Mouse (Mus musculus) heart, adult 10 weeks (tissue): ENCODE measurements around the gene Fam76a. TPM values are rescaled to one million over a fixed set of nuclear protein-coding genes. Genes with fewer than 3 reads are reported as not detected.

Source experiments
- polyA plus RNA-seq: library from polyadenylated mRNA; stranded (reverse); fragments of 350-450 nt; fragmentation: Illumina TruSeq; extraction: RNeasy Lipid Tissue Mini Kit (QIAGEN cat#74804); gene quantifications from one replicate; pipeline ENCODE4 v1.2.3, GENCODE M21; 2014; ENCODE audit warnings: low read depth, low replicate concordance

Fam76a gene
- polyA plus RNA-seq, result 28.5 TPM

DNA sequence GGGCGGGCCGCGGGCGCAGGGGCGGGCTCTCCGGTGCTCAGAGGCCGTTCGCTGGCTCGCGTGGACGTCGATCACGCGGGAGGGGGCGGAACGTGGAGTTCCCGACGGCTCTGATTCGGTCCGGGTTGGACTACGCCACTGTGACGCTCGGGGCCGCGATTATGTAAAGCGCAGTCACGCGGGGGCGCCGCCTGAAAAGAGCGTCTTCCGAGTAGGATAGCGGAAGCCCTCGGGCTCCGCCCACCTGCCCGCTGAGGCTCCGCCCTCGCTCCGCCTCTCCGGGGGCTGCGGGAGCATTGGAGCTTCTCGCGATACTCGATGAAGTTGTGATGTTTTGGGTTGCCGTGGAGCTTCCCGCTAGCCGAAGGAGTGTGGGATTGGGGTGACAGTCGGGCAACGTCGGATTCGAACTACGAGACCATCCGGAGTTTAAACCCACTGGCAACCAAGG, at the start of gene Fam76a:
TSS of gene Fam76a (minus strand) at position 1 of the 451 bp plus-strand sequence.

DNA sequence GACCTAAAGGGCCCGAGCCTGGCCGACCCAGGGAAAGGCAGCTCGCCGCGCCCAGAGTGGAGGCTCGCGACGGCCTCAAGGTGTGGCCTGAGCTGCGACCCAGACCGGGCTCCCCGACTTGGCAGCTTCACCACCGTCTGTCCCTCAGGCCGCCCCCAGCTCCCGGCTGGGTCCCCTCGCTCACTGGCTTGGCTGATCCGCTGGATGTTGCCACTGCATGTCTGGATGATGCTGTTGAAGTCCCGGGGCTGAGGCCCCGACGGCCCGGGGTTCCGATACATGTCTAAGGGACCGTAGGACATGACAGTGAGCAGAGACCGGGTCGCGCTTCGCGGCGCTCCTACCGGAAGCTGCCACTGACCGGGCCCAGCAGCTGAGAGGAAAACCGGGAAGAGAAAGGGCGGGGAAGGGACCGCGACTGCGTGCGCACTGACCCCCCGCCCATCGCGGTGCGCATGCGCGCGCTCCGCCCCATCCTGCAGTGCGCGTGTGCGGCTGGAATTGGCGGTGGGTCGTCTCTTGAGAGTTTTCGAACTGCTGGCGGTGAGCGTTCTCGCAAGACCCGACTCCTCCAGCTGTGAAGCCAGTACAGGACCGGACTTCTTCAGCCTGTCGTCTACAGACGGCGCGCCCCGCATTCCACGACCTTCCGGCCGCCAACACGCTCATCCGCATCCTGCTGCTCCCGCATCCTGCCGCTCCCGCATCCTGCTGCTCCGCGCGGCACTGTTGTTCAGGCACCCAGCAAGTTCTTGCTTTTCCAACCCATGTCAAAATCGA, 38.1 kb downstream of the Fam76a start, which contains the start of gene Stx12:
TSS of gene Stx12 (minus strand) at position 446 of the 780 bp plus-strand sequence.

Other genes with a start within 250 kb of the Fam76a start
- gene Xkr8, start 190.0 kb downstream of the Fam76a start, polyA plus RNA-seq, result 1.7 TPM
- 1.1 TPM for gene Smpdl3b, start 165.3 kb downstream of the Fam76a start, polyA plus RNA-seq
- gene Rpa2, start 154.2 kb downstream of the Fam76a start, polyA plus RNA-seq, result 18.4 TPM
- 2.4 TPM for gene Themis2, start 126.2 kb downstream of the Fam76a start, polyA plus RNA-seq
- gene Ppp1r8, start 79.4 kb downstream of the Fam76a start, polyA plus RNA-seq, result 27.0 TPM
- 44.1 TPM for gene Stx12, start 38.0 kb downstream of the Fam76a start, polyA plus RNA-seq
- gene Fgr, start 51.5 kb upstream of the Fam76a start, polyA plus RNA-seq, result 0.29 TPM
- gene Ahdc1, start 88.7 kb upstream of the Fam76a start, polyA plus RNA-seq, result 21.5 TPM
- gene Wasf2, start 207.9 kb upstream of the Fam76a start, polyA plus RNA-seq, result 28.1 TPM